ENCODE assay signal across 8 mouse cellular contexts in the genomic region with DNA sequence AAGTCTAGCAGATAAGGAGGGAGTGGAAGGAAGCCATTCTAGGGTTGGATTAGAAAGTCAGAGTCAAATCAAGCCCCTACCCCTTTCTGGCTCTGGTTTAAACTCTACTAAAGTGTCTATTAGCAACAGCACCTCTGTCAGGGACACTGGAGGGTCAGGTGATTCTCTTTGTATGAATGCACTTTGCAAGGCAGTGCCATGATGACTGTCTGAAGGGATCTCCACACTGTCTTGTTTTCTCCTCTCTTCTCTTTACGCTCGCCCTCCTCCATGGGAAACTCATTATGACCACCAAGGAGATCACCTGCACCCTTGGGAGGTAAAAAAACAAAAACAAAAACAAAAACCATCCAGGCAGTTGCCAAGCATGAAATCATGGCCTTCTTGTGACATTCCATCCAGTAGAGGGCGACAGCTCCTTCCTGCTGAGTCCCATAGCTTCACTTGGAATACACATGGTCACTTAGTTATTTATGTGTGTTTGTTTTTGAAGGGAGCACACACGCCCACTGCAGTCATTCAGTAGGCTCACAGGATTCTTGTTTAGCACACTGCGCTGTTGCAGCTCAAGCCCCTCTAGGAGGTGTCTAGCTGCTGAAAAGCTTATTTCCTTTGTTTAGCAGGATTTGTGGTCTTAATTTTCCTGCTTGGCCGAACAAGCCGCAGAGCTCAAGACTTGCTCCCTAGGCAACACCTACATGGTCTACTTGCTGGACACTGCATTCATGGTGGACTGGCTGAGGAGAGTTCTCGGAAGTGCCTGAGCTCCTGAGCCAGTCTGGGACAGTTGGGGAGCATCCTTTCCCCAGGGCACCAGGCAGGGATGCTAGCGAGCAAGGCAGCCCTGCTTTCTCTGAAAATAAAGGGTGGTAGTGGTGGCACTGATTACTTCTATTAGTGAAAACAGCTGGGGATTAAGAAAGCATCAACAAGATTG.
DNase-seq lines count a peak whose midpoint lies in the region; ATAC-seq lines count a peak whose summit lies in the region.

No protein-coding gene starts in this region.

- peak; percentile 41; the same call in 1 of the 2 replicates for ATAC-seq in intestine, embryonic 16.5 days
- peak; percentile 82 for ATAC-seq in midbrain, embryonic 15.5 days (replicated peaks)

- no peak overlapping the region for H3K4me2 ChIP-seq in intestine, embryonic 16.5 days (ENCODE audit: low read depth, low read length)
- no peak overlapping the region for H3K4me2 ChIP-seq in midbrain, embryonic 15.5 days

- no peaks in the 10 kb centered on the region for H3K27me3 ChIP-seq in intestine, embryonic 16.5 days (replicated peaks; ENCODE audit: control insufficient read depth, insufficient read depth, low read length)
- H3K27me3 ChIP-seq in midbrain, embryonic 15.5 days (replicated peaks): peaks cover 5% of the 10 kb centered on the region; the same call in 1 of the 2 replicates

- 69% methylated on average over 9 of the region's 9 CpGs for WGBS in intestine, embryonic 16.5 days
- WGBS in midbrain, embryonic 15.5 days: 30% methylated on average over 9 of the region's 9 CpGs

- H3K9ac ChIP-seq in intestine, embryonic 16.5 days (ENCODE audit: low read depth, low read length): no peak overlapping the region
- H3K9ac ChIP-seq in midbrain, embryonic 15.5 days: no peak overlapping the region

- no peak overlapping the region for H3K27ac ChIP-seq in intestine, embryonic 16.5 days (ENCODE audit: low read length)
- H3K27ac ChIP-seq in midbrain, embryonic 15.5 days: no peak overlapping the region

- peak; percentile 62 for DNase-seq in ovary, postnatal 14 days (ENCODE audit: low spot score)
- DNase-seq in ovary, adult 18-20 months (ENCODE audit: low spot score): no peak
- DNase-seq in c-Kit-positive CD71-positive TER-119-positive erythroid progenitor cells, embryonic 14.5 days (ENCODE audit: low spot score): peak; percentile 5
- peak; percentile 83 for DNase-seq in forelimb bud, embryonic 11.5 days (ENCODE audit: low read depth, low spot score)
- peak; percentile 25 to 35 for DNase-seq in left cerebral cortex, adult 8-10 months (ENCODE audit: low spot score in 2 of 2)
- DNase-seq in thymus, postnatal 4 days: peak; percentile 54

- H3K9me3 ChIP-seq in intestine, embryonic 16.5 days (ENCODE audit: control insufficient read depth, low read length): no peaks in the 10 kb centered on the region
- no peaks in the 10 kb centered on the region for H3K9me3 ChIP-seq in midbrain, embryonic 15.5 days

- no peak overlapping the region for H3K4me3 ChIP-seq in intestine, embryonic 16.5 days (ENCODE audit: low read length)
- H3K4me3 ChIP-seq in midbrain, embryonic 15.5 days: no peak overlapping the region

- peaks cover 11% of the 10 kb centered on the region; the same call in 1 of the 2 replicates for H3K4me1 ChIP-seq in intestine, embryonic 16.5 days (ENCODE audit: control insufficient read depth, insufficient read depth, low read length)
- H3K4me1 ChIP-seq in midbrain, embryonic 15.5 days: peaks cover 5% of the 10 kb centered on the region

- no peaks in the 10 kb centered on the region for H3K36me3 ChIP-seq in intestine, embryonic 16.5 days (ENCODE audit: control insufficient read depth, insufficient read depth, low read length)
- H3K36me3 ChIP-seq in midbrain, embryonic 15.5 days (replicated peaks): no peaks in the 10 kb centered on the region
